In the genomic region with DNA sequence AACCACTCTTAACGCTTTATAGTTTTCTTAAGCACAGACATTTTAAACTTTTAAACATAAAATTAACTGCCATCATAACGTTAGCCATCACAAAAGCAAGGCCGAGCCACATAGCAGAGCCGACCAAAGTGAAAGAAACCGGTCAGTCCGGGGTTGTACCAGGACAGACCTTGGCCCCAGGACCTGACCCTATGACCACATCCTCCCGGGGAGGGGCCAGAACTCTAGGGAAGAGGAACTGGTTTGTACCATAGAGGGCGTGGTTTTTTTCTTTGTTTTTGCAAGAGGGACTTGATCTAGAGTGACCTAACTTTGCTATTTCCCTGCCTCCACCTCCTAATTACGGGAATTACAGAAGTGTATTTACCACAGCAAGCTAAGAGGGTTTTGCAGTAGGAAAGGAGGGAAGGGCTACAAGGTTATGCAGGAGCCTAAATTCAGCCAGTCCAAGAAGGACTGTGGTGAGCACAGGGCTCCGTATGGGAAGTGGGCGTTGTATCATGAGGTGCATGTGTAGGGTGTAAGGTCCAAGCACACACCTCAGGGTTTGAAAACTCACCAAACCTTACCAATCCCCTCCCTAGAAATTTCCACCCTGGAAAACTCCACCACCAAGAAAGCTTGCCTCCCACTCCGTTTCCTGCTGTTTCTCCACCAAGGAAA, we compare ENCODE assay signal across 9 mouse cellular contexts. TPM values are rescaled to one million over a fixed set of nuclear protein-coding genes. Genes with fewer than 3 reads are reported as not detected.
DNase-seq lines count a peak whose midpoint lies in the region; ATAC-seq and TF ChIP-seq lines count a peak whose summit lies in the region.
"Had no signal": no experiment of that assay in that cellular context is flagged by ENCODE, and none has a peak within 500 bp of the region (broad histone marks: within the 10 kb centered on the region; RNA-seq: fewer than 3 reads in every experiment).

No protein-coding gene starts in this region.

- H3K27me3 ChIP-seq in kidney, adult 2 months (replicated peaks; ENCODE audit: control insufficient read depth, insufficient read depth, low read length), result no peaks in the 10 kb centered on the region
- H3K27me3 ChIP-seq in kidney, embryonic 14.5 days (ENCODE audit: control insufficient read depth, insufficient read depth, low read length), result no peaks in the 10 kb centered on the region
- no peaks in the 10 kb centered on the region for H3K27me3 ChIP-seq in liver, postnatal 0 days (ENCODE audit: insufficient read depth, low read length)
- no peaks in the 10 kb centered on the region for H3K27me3 ChIP-seq in stomach, postnatal 0 days (ENCODE audit: control insufficient read depth, insufficient read depth, low read length)

- peak overlapping the region; percentile 75 for H3K27ac ChIP-seq in kidney, adult 2 months (ENCODE audit: insufficient read depth, low read depth, low read length)
- H3K27ac ChIP-seq in kidney, embryonic 14.5 days (ENCODE audit: low read depth, low read length), result no peak overlapping the region
- H3K27ac ChIP-seq in liver, postnatal 0 days (ENCODE audit: low read depth), result peak overlapping the region; percentile 81
- no peak overlapping the region for H3K27ac ChIP-seq in stomach, postnatal 0 days (replicated peaks)
- H3K27ac ChIP-seq in layer of hippocampus, adult 2 months, result no peak overlapping the region

- peak; percentile 64; the same call in 1 of the 2 replicates for TF ChIP-seq EP300 in liver, postnatal 0 days (IDR thresholded peaks at IDR 0.05; ENCODE audit: low read depth)
- TF ChIP-seq EP300 in stomach, postnatal 0 days (optimal IDR thresholded peaks at IDR 0.05), result no peak

- H3K4me3 ChIP-seq in kidney, adult 2 months (ENCODE audit: insufficient read depth, low read depth, low read length), result no peak overlapping the region
- H3K4me3 ChIP-seq in kidney, embryonic 14.5 days (ENCODE audit: low read length), result no peak overlapping the region
- no peak overlapping the region for H3K4me3 ChIP-seq in liver, postnatal 0 days (ENCODE audit: low read depth, low read length)
- no peak overlapping the region for H3K4me3 ChIP-seq in stomach, postnatal 0 days (ENCODE audit: low read depth, low read length)
- no peak overlapping the region for H3K4me3 ChIP-seq in layer of hippocampus, adult 2 months

- DNase-seq in kidney, adult 2 months, result peak; percentile 86
- peak; percentile 56 to 71 for DNase-seq in heart, postnatal 14 days
- DNase-seq in liver, postnatal 0 days, result peak; percentile 83
- DNase-seq in stomach, postnatal 0 days (ENCODE audit: low spot score), result peak; percentile 69
- DNase-seq in cerebellum, postnatal 10 days, result no peak
- no peak for DNase-seq in layer of hippocampus, adult 2 months (ENCODE audit: low spot score in 2 of 2)
- no peak for DNase-seq in thymus, postnatal 10 days (ENCODE audit: low spot score in 2 of 2)

- ATAC-seq in kidney, embryonic 14.5 days (ENCODE audit: low FRiP score, low TSS enrichment), result no peak
- peak; percentile 92 for ATAC-seq in liver, postnatal 0 days
- ATAC-seq in stomach, postnatal 0 days (ENCODE audit: low FRiP score, low TSS enrichment), result peak; percentile 90

- intact Hi-C loops in heart, postnatal 14 days (cut with DNase I), result no loop called here

- 0 out of 2 replicates have a peak, but pooled peaks cover 4% of the 10 kb centered on the region for H3K9me3 ChIP-seq in kidney, embryonic 14.5 days (ENCODE audit: control insufficient read depth, low read length)
- H3K9me3 ChIP-seq in liver, postnatal 0 days (ENCODE audit: low read length), result no peaks in the 10 kb centered on the region
- no peaks in the 10 kb centered on the region for H3K9me3 ChIP-seq in stomach, postnatal 0 days (ENCODE audit: control insufficient read depth, low read length)

- H3K36me3 ChIP-seq in kidney, adult 2 months (ENCODE audit: control insufficient read depth, insufficient read depth, low read length), result no peaks in the 10 kb centered on the region
- no peaks in the 10 kb centered on the region for H3K36me3 ChIP-seq in kidney, embryonic 14.5 days (ENCODE audit: control insufficient read depth, insufficient read depth, low read length)
- no peaks in the 10 kb centered on the region for H3K36me3 ChIP-seq in liver, postnatal 0 days (replicated peaks; ENCODE audit: insufficient read depth, low read length)
- no peaks in the 10 kb centered on the region for H3K36me3 ChIP-seq in stomach, postnatal 0 days (ENCODE audit: control insufficient read depth, insufficient read depth, low read length)

- no peaks in the 10 kb centered on the region for H3K4me1 ChIP-seq in kidney, adult 2 months (ENCODE audit: control insufficient read depth, insufficient read depth, low read length)
- H3K4me1 ChIP-seq in kidney, embryonic 14.5 days (ENCODE audit: control insufficient read depth, insufficient read depth, low read length), result no peaks in the 10 kb centered on the region
- H3K4me1 ChIP-seq in liver, postnatal 0 days (ENCODE audit: insufficient read depth), result peaks cover 20% of the 10 kb centered on the region
- H3K4me1 ChIP-seq in stomach, postnatal 0 days (replicated peaks; ENCODE audit: control insufficient read depth, insufficient read depth), result no peaks in the 10 kb centered on the region

- WGBS in kidney, adult 2 months, result 44% methylated on average over 12 of the region's 12 CpGs
- WGBS in kidney, embryonic 14.5 days, result 56% methylated on average over 12 of the region's 12 CpGs
- WGBS in liver, postnatal 0 days (ENCODE audit: insufficient replicate concordance), result 29% methylated on average over 12 of the region's 12 CpGs
- 56% methylated on average over 12 of the region's 12 CpGs for WGBS in stomach, postnatal 0 days

- TF ChIP-seq CTCF in kidney, adult 2 months (conservative IDR thresholded peaks at IDR 0.05; ENCODE audit: insufficient read depth, insufficient read length, low read depth, low read length), result no peak
- peak; percentile 14; the same call in 1 of the 2 replicates for TF ChIP-seq CTCF in liver, postnatal 0 days (IDR thresholded peaks at IDR 0.05; ENCODE audit: low read depth)
- no peak for TF ChIP-seq CTCF in stomach, postnatal 0 days (IDR thresholded peaks at IDR 0.05; ENCODE audit: low read depth)
- TF ChIP-seq CTCF in layer of hippocampus, adult 2 months (conservative IDR thresholded peaks at IDR 0.05), result no peak

- no peak for TF ChIP-seq POLR2A in kidney, adult 2 months (IDR thresholded peaks at IDR 0.05; ENCODE audit: low read depth, low read length)

- H3K9ac ChIP-seq in kidney, embryonic 14.5 days (ENCODE audit: low read depth, low read length), result no peak overlapping the region
- H3K9ac ChIP-seq in liver, postnatal 0 days (replicated peaks), result no peak overlapping the region
- no peak overlapping the region for H3K9ac ChIP-seq in stomach, postnatal 0 days (ENCODE audit: low read length)

- H3K4me2 ChIP-seq in kidney, embryonic 14.5 days (replicated peaks; ENCODE audit: low read depth, low read length), result no peak overlapping the region
- H3K4me2 ChIP-seq in liver, postnatal 0 days (ENCODE audit: low read depth, low read length), result peak overlapping the region; percentile 48
- H3K4me2 ChIP-seq in stomach, postnatal 0 days (replicated peaks; ENCODE audit: low read depth), result no peak overlapping the region

RNA-seq across cellular contexts. Expression of a gene that starts 2.8 kb away (rescaled TPM):
- 0.03 and 0.07 TPM in 2 replicates for polyA plus RNA-seq in kidney, adult 2 months (2012; rRNA removed)
- polyA plus RNA-seq in kidney, embryonic 14.5 days (2014; fragmentation: Nextera tagmentation; extraction: Ambion mirVana), result not detected in 2 replicates
- not detected for total RNA-seq in heart, postnatal 14 days (2021)
- polyA plus RNA-seq in liver, postnatal 0 days (2015; fragmentation: Nextera tagmentation; extraction: Ambion mirVana), result 403 and 418 TPM in 2 replicates
- 0.41 and 0.68 TPM in 2 replicates for polyA plus RNA-seq in stomach, postnatal 0 days (2015; fragmentation: Nextera tagmentation; extraction: Ambion mirVana)
- total RNA-seq in layer of hippocampus, adult 2 months (2021), result under 1 TPM; 0.44 to 0.93 TPM

RNA-seq across cellular contexts. Expression of a gene that starts 14.3 kb away (rescaled TPM):
- not detected in 2 replicates for polyA plus RNA-seq in kidney, adult 2 months (2012; rRNA removed)
- polyA plus RNA-seq in kidney, embryonic 14.5 days (2014; fragmentation: Nextera tagmentation; extraction: Ambion mirVana), result not detected in 2 replicates
- total RNA-seq in heart, postnatal 14 days (2021), result not detected
- not detected in 2 replicates for polyA plus RNA-seq in liver, postnatal 0 days (2015; fragmentation: Nextera tagmentation; extraction: Ambion mirVana)
- not detected in 2 replicates for polyA plus RNA-seq in stomach, postnatal 0 days (2015; fragmentation: Nextera tagmentation; extraction: Ambion mirVana)
- not detected for total RNA-seq in layer of hippocampus, adult 2 months (2021)
- total RNA-seq: layer of hippocampus, postnatal 14 days had no signal

RNA-seq across cellular contexts. Expression of a gene that starts 15.5 kb away (rescaled TPM):
- polyA plus RNA-seq in kidney, adult 2 months (2012; rRNA removed), result 23.4 and 27.4 TPM in 2 replicates
- polyA plus RNA-seq in kidney, embryonic 14.5 days (2014; fragmentation: Nextera tagmentation; extraction: Ambion mirVana), result 38.9 and 59.3 TPM in 2 replicates
- 10 to 100 TPM; 24.3 to 27.2 TPM for total RNA-seq in heart, postnatal 14 days (2021)
- polyA plus RNA-seq in liver, postnatal 0 days (2015; fragmentation: Nextera tagmentation; extraction: Ambion mirVana), result 15.9 and 16.7 TPM in 2 replicates
- 17.7 and 19.0 TPM in 2 replicates for polyA plus RNA-seq in stomach, postnatal 0 days (2015; fragmentation: Nextera tagmentation; extraction: Ambion mirVana)
- 10 to 100 TPM; 64.8 to 65.8 TPM for total RNA-seq in layer of hippocampus, adult 2 months (2021)

RNA-seq across cellular contexts. Expression of a gene that starts 31.4 kb away (rescaled TPM):
- polyA plus RNA-seq in kidney, adult 2 months (2012; rRNA removed), result 9,073 and 10,701 TPM in 2 replicates
- 15.5 and 39.4 TPM in 2 replicates for polyA plus RNA-seq in kidney, embryonic 14.5 days (2014; fragmentation: Nextera tagmentation; extraction: Ambion mirVana)
- total RNA-seq in heart, postnatal 14 days (2021), result not detected
- not detected in 2 replicates for polyA plus RNA-seq in liver, postnatal 0 days (2015; fragmentation: Nextera tagmentation; extraction: Ambion mirVana)
- not detected in 2 replicates for polyA plus RNA-seq in stomach, postnatal 0 days (2015; fragmentation: Nextera tagmentation; extraction: Ambion mirVana)
- under 1 TPM in 1 of 2 experiments, not detected in 1; 0.15 TPM for total RNA-seq in layer of hippocampus, adult 2 months (2021)
- total RNA-seq: layer of hippocampus, postnatal 14 days had no signal

RNA-seq across cellular contexts. Expression of a gene that starts 34.7 kb away (rescaled TPM):
- 0.64 and 0.81 TPM in 2 replicates for polyA plus RNA-seq in kidney, adult 2 months (2012; rRNA removed)
- polyA plus RNA-seq in kidney, embryonic 14.5 days (2014; fragmentation: Nextera tagmentation; extraction: Ambion mirVana), result 0.77 and 3.4 TPM in 2 replicates
- total RNA-seq in heart, postnatal 14 days (2021), result 1 to 10 TPM in 1 of 2 experiments, under 1 TPM in 1; 0.81 to 1.6 TPM
- not detected in 2 replicates for polyA plus RNA-seq in liver, postnatal 0 days (2015; fragmentation: Nextera tagmentation; extraction: Ambion mirVana)
- 0.13 and 0.28 TPM in 2 replicates for polyA plus RNA-seq in stomach, postnatal 0 days (2015; fragmentation: Nextera tagmentation; extraction: Ambion mirVana)
- 10 to 100 TPM; 83.0 to 84.5 TPM for total RNA-seq in layer of hippocampus, adult 2 months (2021)

Comparison
In these comparisons a context has a peak if more than half of its experiments do, and no peak if none do; other contexts are left out.
1. H3K27ac ChIP-seq: peak in kidney, adult 2 months (single experiment) and liver, postnatal 0 days (single experiment); none in kidney, embryonic 14.5 days (single experiment), stomach, postnatal 0 days (single experiment) and layer of hippocampus, adult 2 months (single experiment).
2. DNase-seq: peak in kidney, adult 2 months (single experiment), heart, postnatal 14 days (2 of 2), liver, postnatal 0 days (single experiment) and stomach, postnatal 0 days (single experiment); none in cerebellum, postnatal 10 days (0 of 2), layer of hippocampus, adult 2 months (0 of 2) and thymus, postnatal 10 days (0 of 2).
3. RNA of a gene that starts 2.8 kb away (polyA plus RNA-seq): 403 to 418 TPM in liver, postnatal 0 days; 0.41 to 0.68 TPM in stomach, postnatal 0 days, 0.03 to 0.07 TPM in kidney, adult 2 months and not detected in kidney, embryonic 14.5 days; every median in the first group is over 100 times any median in the second.